Mouse (Mus musculus): ENCODE measurements at regions not wholly inside any gene's neighbourhood (a gene's known extent, or its start where the extent isn't known, plus 50 kb on each side); places are given as distances from the start of the nearest gene placed in this dataset.

DNA sequence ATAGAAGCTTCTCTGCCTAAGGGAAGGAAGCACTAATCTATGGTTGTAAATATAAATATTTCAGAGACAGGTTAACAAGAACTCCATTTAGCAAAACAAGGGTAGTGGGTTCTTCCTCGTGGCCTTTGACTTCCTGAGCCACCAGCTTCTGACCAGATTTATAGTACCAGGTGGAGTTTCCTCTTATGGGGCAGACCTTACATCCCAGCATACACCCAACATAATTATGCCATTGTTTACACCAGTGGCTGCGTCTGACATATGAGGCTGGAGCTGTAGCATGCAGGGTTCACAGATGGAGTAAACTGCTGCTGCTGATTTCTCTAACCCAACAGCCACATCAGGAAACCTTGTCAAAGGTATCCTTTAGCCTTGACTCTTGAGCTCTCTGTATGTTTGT, 75.5 kb downstream of the Trib2 start:
- 78% methylated on average over 2 of the region's 2 CpGs for WGBS
- H3K9ac ChIP-seq, result no peak overlapping the region
- H3K4me2 ChIP-seq, result no peak overlapping the region
- H3K9me3 ChIP-seq, result no peaks in the 10 kb centered on the region
- ATAC-seq (replicated peaks), result no peak
- no peaks in the 10 kb centered on the region for H3K27me3 ChIP-seq (replicated peaks)
- H3K4me1 ChIP-seq, result no peaks in the 10 kb centered on the region
- H3K4me3 ChIP-seq, result no peak overlapping the region
- H3K27ac ChIP-seq, result no peak overlapping the region
- H3K36me3 ChIP-seq (replicated peaks), result no peaks in the 10 kb centered on the region

DNA sequence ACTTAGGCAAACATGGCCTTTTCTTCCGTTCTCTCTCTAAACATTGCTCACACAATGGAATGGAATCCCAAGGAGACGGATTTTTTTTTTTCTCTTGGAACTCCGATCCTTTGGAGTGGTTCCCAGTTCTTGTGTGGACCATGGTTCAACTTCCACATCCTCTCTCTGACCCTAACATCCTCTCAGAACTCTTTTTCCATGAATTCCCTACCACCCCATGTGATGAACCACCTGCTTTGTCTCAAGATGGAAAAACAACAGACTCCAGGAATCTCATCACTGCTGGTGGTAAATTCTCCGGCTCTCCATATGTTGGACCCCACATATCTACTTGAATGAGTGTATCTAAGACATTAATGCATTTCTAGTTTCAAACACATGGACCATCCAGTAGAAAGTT, 77.7 kb downstream of the Trib2 start:
- 63% methylated on average over 4 of the region's 4 CpGs for WGBS
- H3K27ac ChIP-seq, result no peak overlapping the region
- no peak for ATAC-seq (replicated peaks)
- no peak overlapping the region for H3K4me3 ChIP-seq
- no peak overlapping the region for H3K4me2 ChIP-seq
- no peaks in the 10 kb centered on the region for H3K27me3 ChIP-seq (replicated peaks)
- H3K9me3 ChIP-seq, result no peaks in the 10 kb centered on the region
- H3K9ac ChIP-seq, result no peak overlapping the region
- no peaks in the 10 kb centered on the region for H3K36me3 ChIP-seq (replicated peaks)
- no peaks in the 10 kb centered on the region for H3K4me1 ChIP-seq

- Histone ChIP-seq H3K9ac (no peak overlapping the region), H3K4me3 (no peak overlapping the region), H3K9me3 (no peaks in the 10 kb centered on the region), H3K27ac (no peak overlapping the region), H3K36me3 (replicated peaks) (no peaks in the 10 kb centered on the region), H3K4me2 (no peak overlapping the region), H3K4me1 (no peaks in the 10 kb centered on the region), H3K27me3 (replicated peaks) (no peaks in the 10 kb centered on the region)
- ATAC-seq (replicated peaks), result no peak; the same call in 1 of the 2 replicates
- WGBS, result 38% methylated on average over 3 of the region's 3 CpGs
These were observed 85.5 kb downstream of the Trib2 start for GRCm38 (mm10) chr12:15731261-15731660.

- Histone ChIP-seq H3K36me3 (replicated peaks) (no peaks in the 10 kb centered on the region), H3K9me3 (no peaks in the 10 kb centered on the region), H3K27ac (no peak overlapping the region), H3K4me1 (no peaks in the 10 kb centered on the region), H3K9ac (no peak overlapping the region), H3K4me3 (no peak overlapping the region), H3K27me3 (replicated peaks) (no peaks in the 10 kb centered on the region), H3K4me2 (no peak overlapping the region)
- 80% methylated on average over 3 of the region's 3 CpGs for WGBS
- no peak for ATAC-seq (replicated peaks)
These were observed 87.0 kb downstream of the Trib2 start for GRCm38 (mm10) chr12:15729696-15730095.

DNA sequence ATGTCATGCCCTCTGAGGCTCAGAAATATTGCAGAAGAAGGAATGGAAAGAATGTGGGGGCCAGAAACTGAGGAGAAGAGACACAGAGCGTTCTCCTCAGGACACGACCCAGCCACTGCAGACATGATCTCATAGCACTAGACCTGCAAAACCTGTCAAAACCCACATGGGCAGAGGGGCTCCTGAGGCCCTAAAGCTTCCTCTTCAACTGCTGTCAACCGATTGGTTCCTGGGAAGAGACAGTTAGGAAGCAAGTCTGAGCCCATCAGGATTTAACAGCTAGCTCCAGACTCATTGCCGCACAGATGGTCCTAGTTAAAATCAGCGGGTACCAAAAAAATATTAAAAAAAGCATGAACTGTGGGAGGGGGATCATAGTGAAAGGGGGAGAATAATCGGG, 93.2 kb downstream of the Trib2 start:
- H3K36me3 ChIP-seq (replicated peaks), result no peaks in the 10 kb centered on the region
- H3K9ac ChIP-seq, result no peak overlapping the region
- no peak overlapping the region for H3K4me3 ChIP-seq
- no peak overlapping the region for H3K27ac ChIP-seq
- no peaks in the 10 kb centered on the region for H3K9me3 ChIP-seq
- no peak for ATAC-seq (replicated peaks)
- H3K4me1 ChIP-seq, result no peaks in the 10 kb centered on the region
- no peaks in the 10 kb centered on the region for H3K27me3 ChIP-seq (replicated peaks)
- 88% methylated on average over 6 of the region's 6 CpGs for WGBS
- no peak overlapping the region for H3K4me2 ChIP-seq

GRCm38 (mm10) chr12:15722161-15722560, 94.6 kb downstream of the Trib2 start:
- WGBS, result 85% methylated on average over 2 of the region's 2 CpGs

DNA sequence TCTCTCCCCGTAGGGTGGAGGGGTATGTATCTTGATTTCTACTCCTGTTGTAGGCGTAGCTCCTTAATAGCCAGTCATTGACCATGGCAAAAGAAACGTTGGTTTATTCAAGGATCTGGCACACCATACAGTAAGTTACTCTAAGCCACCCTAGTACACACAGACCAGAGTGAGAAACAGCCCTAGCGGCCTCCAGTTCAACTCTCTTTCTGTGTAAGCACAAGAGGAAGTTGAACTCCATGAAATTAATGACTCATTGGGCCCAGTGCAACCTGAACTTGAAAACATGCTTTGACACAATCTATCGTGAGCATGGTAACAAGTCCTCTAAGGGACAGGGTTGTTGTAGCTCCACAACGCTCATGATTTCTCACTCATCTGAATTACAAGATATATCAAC, 96.6 kb downstream of the Trib2 start:
- no peak for ATAC-seq (replicated peaks)
- no peak overlapping the region for H3K9ac ChIP-seq
- no peaks in the 10 kb centered on the region for H3K36me3 ChIP-seq (replicated peaks)
- H3K4me3 ChIP-seq, result no peak overlapping the region
- no peak overlapping the region for H3K27ac ChIP-seq
- H3K27me3 ChIP-seq (replicated peaks), result no peaks in the 10 kb centered on the region
- no peak overlapping the region for H3K4me2 ChIP-seq
- H3K4me1 ChIP-seq, result no peaks in the 10 kb centered on the region
- 92% methylated on average over 6 of the region's 6 CpGs for WGBS
- no peaks in the 10 kb centered on the region for H3K9me3 ChIP-seq

More at GRCm38 (mm10) chr12:15722161-15722560, 94.6 kb downstream of the Trib2 start:
- Histone ChIP-seq H3K36me3 (replicated peaks) (no peaks in the 10 kb centered on the region), H3K4me3 (no peak overlapping the region), H3K9me3 (no peaks in the 10 kb centered on the region), H3K4me2 (no peak overlapping the region), H3K9ac (no peak overlapping the region), H3K4me1 (no peaks in the 10 kb centered on the region), H3K27ac (no peak overlapping the region), H3K27me3 (replicated peaks) (no peaks in the 10 kb centered on the region)
- ATAC-seq (replicated peaks), result no peak

GRCm38 (mm10) chr12:15718827-15719226, 97.9 kb downstream of the Trib2 start:
- Histone ChIP-seq H3K27ac (no peak overlapping the region), H3K27me3 (replicated peaks) (no peaks in the 10 kb centered on the region), H3K4me1 (no peaks in the 10 kb centered on the region), H3K4me2 (no peak overlapping the region), H3K4me3 (no peak overlapping the region), H3K36me3 (replicated peaks) (no peaks in the 10 kb centered on the region), H3K9me3 (no peaks in the 10 kb centered on the region), H3K9ac (no peak overlapping the region)
- no peak for ATAC-seq (replicated peaks)
- WGBS, result 77% methylated on average over 1 of the region's 1 CpGs

GRCm38 (mm10) chr12:15717989-15718388, 98.7 kb downstream of the Trib2 start:
- no peak overlapping the region for H3K4me2 ChIP-seq
- H3K4me3 ChIP-seq, result no peak overlapping the region
- ATAC-seq (replicated peaks), result no peak
- no peaks in the 10 kb centered on the region for H3K9me3 ChIP-seq
- no peaks in the 10 kb centered on the region for H3K4me1 ChIP-seq
- no peaks in the 10 kb centered on the region for H3K27me3 ChIP-seq (replicated peaks)
- 86% methylated on average over 6 of the region's 6 CpGs for WGBS
- no peak overlapping the region for H3K27ac ChIP-seq
- no peaks in the 10 kb centered on the region for H3K36me3 ChIP-seq (replicated peaks)
- no peak overlapping the region for H3K9ac ChIP-seq

DNA sequence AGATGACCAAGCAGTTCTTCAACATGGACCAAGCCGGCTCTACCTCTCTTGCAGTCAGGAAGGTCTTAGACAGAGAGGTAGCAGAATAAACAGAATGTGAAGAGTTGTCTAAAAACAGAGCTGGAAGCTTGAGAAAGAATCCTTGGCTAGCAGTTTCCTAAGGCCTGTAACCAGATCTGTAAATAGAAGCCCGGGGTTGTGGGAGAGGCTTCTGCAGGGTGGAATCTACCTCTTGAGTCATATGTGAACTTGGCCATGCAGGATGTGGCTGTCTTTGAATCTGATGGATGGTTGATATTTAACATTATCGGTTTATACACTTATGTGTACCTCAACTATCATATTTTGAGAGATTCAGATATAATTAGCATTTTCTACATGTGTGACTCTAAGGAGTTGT, 99.4 kb downstream of the Trib2 start:
- Histone ChIP-seq H3K36me3 (replicated peaks) (no peaks in the 10 kb centered on the region), H3K9me3 (no peaks in the 10 kb centered on the region), H3K4me1 (no peaks in the 10 kb centered on the region), H3K27me3 (replicated peaks) (no peaks in the 10 kb centered on the region), H3K27ac (no peak overlapping the region), H3K4me3 (no peak overlapping the region), H3K9ac (no peak overlapping the region), H3K4me2 (no peak overlapping the region)
- WGBS, result 89% methylated on average over 3 of the region's 3 CpGs
- no peak for ATAC-seq (replicated peaks)

DNA sequence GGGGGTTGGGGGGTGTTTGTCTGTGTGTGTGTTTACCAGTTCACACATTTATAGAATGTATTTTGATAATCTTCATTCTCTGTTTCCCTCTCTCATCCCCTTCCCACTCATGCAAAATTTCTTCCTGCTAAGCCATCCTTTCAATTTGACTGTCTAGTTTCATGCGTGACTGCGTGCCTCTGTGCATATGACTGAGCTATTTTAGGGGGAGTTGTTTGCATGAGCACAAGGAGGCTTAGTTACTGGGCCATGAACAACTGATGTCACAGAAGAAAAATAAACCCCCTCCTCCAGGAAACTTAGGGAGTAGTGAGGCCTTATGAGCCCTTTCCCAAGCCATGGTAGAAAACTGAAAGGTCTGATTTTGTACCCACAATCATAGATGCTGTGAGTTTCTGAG, 103.1 kb downstream of the Trib2 start:
- no peak overlapping the region for H3K27ac ChIP-seq
- no peak for ATAC-seq (replicated peaks)
- no peak overlapping the region for H3K4me2 ChIP-seq
- no peaks in the 10 kb centered on the region for H3K27me3 ChIP-seq (replicated peaks)
- no peaks in the 10 kb centered on the region for H3K4me1 ChIP-seq
- no peaks in the 10 kb centered on the region for H3K9me3 ChIP-seq
- H3K9ac ChIP-seq, result no peak overlapping the region
- no peaks in the 10 kb centered on the region for H3K36me3 ChIP-seq (replicated peaks)
- no peak overlapping the region for H3K4me3 ChIP-seq
- WGBS, result 67% methylated on average over 2 of the region's 2 CpGs

GRCm38 (mm10) chr12:15707570-15708095, 109.1 kb downstream of the Trib2 start:
- Histone ChIP-seq H3K36me3 (replicated peaks) (no peaks in the 10 kb centered on the region), H3K4me1 (no peaks in the 10 kb centered on the region), H3K27me3 (replicated peaks) (no peaks in the 10 kb centered on the region), H3K4me3 (no peak overlapping the region), H3K9me3 (no peaks in the 10 kb centered on the region), H3K4me2 (no peak overlapping the region), H3K27ac (no peak overlapping the region), H3K9ac (no peak overlapping the region)
- 62% methylated on average over 6 of the region's 6 CpGs for WGBS
- no peak for ATAC-seq (replicated peaks)

DNA sequence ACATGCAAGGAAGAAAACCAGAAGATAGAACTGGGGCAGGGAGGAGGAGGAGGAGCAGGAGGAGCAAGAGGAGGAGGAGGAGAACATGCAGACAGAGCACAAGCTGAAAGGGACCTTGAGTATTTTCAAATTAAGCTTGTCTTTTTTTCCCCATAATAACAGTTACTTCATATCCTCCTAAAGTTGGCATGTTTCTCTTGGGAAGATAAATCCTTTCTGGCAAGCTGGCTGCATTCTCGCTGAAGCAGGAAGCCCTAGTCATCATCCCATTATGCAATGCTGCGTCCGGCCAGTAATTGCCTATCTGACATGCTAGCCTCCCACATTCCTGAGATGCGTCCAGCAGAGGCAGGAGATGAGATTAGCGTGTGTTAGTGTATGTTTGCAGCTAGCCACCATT, 112.3 kb downstream of the Trib2 start:
- no peaks in the 10 kb centered on the region for H3K36me3 ChIP-seq (replicated peaks)
- no peak overlapping the region for H3K4me2 ChIP-seq
- H3K27ac ChIP-seq, result no peak overlapping the region
- no peak for ATAC-seq (replicated peaks)
- no peaks in the 10 kb centered on the region for H3K27me3 ChIP-seq (replicated peaks)
- no peak overlapping the region for H3K4me3 ChIP-seq
- 37% methylated on average over 5 of the region's 5 CpGs for WGBS
- H3K4me1 ChIP-seq, result no peaks in the 10 kb centered on the region
- H3K9me3 ChIP-seq, result no peaks in the 10 kb centered on the region
- H3K9ac ChIP-seq, result no peak overlapping the region

All from midbrain, embryonic 15.5 days (tissue).